Mouse (Mus musculus) ES-E14 (cell line): ENCODE measurements around the gene Pex10.

Source experiments
- CHD2 ChIP-seq: IDR thresholded peaks from 2 replicates; pipeline ENCODE4 v1.6.1; 2014; ENCODE audit warnings: mild to moderate bottlenecking, low read depth, low read length, inconsistent platforms
- MAFK ChIP-seq: IDR thresholded peaks from 2 replicates; pipeline ENCODE4 v1.6.1; 2014; ENCODE audit warnings: mild to moderate bottlenecking, low read depth, low read length, inconsistent platforms; ENCODE audit not compliant: insufficient read depth
- ZNF384 ChIP-seq: IDR thresholded peaks from 2 replicates; pipeline ENCODE4 v1.6.1; 2012; ENCODE audit warnings: low read depth, low read length, inconsistent platforms

DNA sequence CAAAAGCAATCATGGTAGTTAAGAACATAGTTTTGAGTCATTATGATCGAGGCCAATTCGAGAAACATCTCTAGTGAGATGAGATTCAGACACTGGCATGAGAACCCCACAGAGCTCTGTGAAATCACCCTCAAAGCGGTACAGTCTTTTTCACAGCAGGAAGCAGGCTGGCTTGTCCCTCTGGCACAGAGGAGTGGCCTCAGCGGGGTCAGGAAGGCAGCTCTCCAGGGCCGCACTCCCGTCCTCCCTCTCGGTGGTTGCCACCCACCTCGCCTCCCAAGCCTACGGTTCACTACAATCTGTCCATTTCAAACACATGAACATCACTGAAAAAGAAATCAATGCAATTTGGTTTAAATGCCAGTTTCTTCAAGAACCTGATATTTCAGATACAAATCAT lies 7.6 kb downstream of the Pex10 start:
- TF ChIP-seq MAFK (no peak), CHD2 (no peak), ZNF384 (no peak)
